Mouse (Mus musculus) lung, postnatal 0 days (tissue): ENCODE measurements around the gene Dcst1.

Experiments
- CTCF ChIP-seq: IDR thresholded peaks from 2 replicates; pipeline ENCODE4 v1.5.1; 2016; ENCODE audit warnings: antibody characterized with exemption, mild to moderate bottlenecking
- EP300 ChIP-seq: IDR thresholded peaks from 2 replicates; pipeline ENCODE4 v1.6.1; 2016; ENCODE audit warnings: antibody characterized with exemption, mild to moderate bottlenecking, control low read depth

DNA sequence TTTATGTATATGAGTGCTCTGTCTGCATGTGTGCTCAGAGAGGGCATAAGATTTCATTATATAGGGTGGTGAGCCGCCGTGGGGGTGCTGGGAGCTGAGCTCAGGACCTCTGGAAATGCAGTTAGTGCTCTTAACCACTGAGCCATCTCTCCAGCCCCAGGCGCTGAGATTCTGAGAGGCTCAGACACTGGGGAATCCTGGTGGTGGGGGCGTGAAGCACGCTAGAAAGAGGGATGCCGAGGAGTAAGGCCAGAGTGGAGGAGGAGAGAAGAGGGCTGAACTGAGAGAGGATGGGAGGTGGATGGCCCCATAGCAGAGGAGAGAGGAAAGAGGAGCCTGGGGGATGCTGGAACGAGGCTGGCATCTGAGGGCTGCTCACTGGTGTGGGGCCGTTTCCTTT lies 422 bp downstream of the Dcst1 start:
- TF ChIP-seq CTCF (no peak), EP300 (no peak)
